Mouse (Mus musculus) neural tube, embryonic 14.5 days (tissue): ENCODE results near the gene Spata22. TPM values are rescaled to one million over a fixed set of nuclear protein-coding genes. Genes with fewer than 3 reads are reported as not detected.

Experiments
- ATAC-seq: fragments of 200-750 bp; cut with Nextera tagmentation; 2 replicates; pipeline ENCODE4 v1.8.0; 2017; ENCODE audit warnings: low read depth, mild to moderate bottlenecking, moderate TSS enrichment, moderate library complexity
- H3K27ac ChIP-seq: fragments of 300-500 bp; sonication (generic); 2 replicates; pipeline ENCODE4 v1.5.1; 2014; ENCODE audit warnings: low read depth, mild to moderate bottlenecking, control low read depth, low read length, moderate library complexity, mixed read lengths
- H3K27me3 ChIP-seq: fragments of 300-500 bp; sonication (generic); 2 replicates; pipeline ENCODE4 v1.6.1; 2014; ENCODE audit warnings: low read length; ENCODE audit not compliant: control insufficient read depth, insufficient read depth
- H3K36me3 ChIP-seq: fragments of 300-500 bp; sonication (generic); 2 replicates; pipeline ENCODE4 v1.6.1; 2014; ENCODE audit warnings: low read length, mixed read lengths; ENCODE audit not compliant: control insufficient read depth, insufficient read depth
- H3K4me1 ChIP-seq: fragments of 300-500 bp; sonication (generic); 2 replicates; pipeline ENCODE4 v1.6.1; 2014; ENCODE audit warnings: low read length; ENCODE audit not compliant: control insufficient read depth, insufficient read depth
- H3K4me2 ChIP-seq: fragments of 300-500 bp; sonication (generic); 2 replicates; pipeline ENCODE4 v1.6.1; 2014; ENCODE audit warnings: mild to moderate bottlenecking, low read depth, low read length, control low read depth
- H3K4me3 ChIP-seq: fragments of 300-500 bp; sonication (generic); 2 replicates; pipeline ENCODE4 v1.5.1; 2014; ENCODE audit warnings: low read depth, low read length, control low read depth, mixed read lengths
- H3K9ac ChIP-seq: fragments of 300-500 bp; sonication (generic); replicated peaks from 2 replicates; pipeline ENCODE4 v1.6.1; 2014; ENCODE audit warnings: low read depth, mild to moderate bottlenecking, control low read depth, low read length, mixed read lengths
- H3K9me3 ChIP-seq: fragments of 300-500 bp; sonication (generic); 2 replicates; pipeline ENCODE4 v1.6.1; 2016; ENCODE audit warnings: low read length; ENCODE audit not compliant: control insufficient read depth
- WGBS: fragments of 180-500 bp; shearing (Covaris S2); extraction: QIAGEN DNeasy Blood & Tissue Kit; methylation state at CpG from one replicate; pipeline ENCODE4 v1.1.7; 2014; 5-methylcytosine and 5-hydroxymethylcytosine counted together
- polyA plus RNA-seq: library from polyadenylated mRNA; unstranded; fragments of >200 nt; fragmentation: Nextera tagmentation; extraction: Ambion mirVana; gene quantifications from 2 replicates; pipeline ENCODE4 v1.2.1, GENCODE M21; 2014

Gene Spata22
- polyA plus RNA-seq, 1 experiment from 2014 or later: not detected

GRCm38 (mm10) chr11:73395374-73395773 is 65.8 kb downstream of the Spata22 start:
- H3K9me3 ChIP-seq: no peaks in the 10 kb centered on the region
- H3K4me3 ChIP-seq: no peak overlapping the region
- H3K27ac ChIP-seq: no peak overlapping the region
- WGBS: 75% methylated on average over 4 of the region's 4 CpGs
- no peaks in the 10 kb centered on the region for H3K36me3 ChIP-seq
- H3K4me1 ChIP-seq: no peaks in the 10 kb centered on the region
- no peaks in the 10 kb centered on the region for H3K27me3 ChIP-seq
- H3K4me2 ChIP-seq: no peak overlapping the region
- no peak overlapping the region for H3K9ac ChIP-seq
- no peak for ATAC-seq

Other genes with a start within 250 kb of the Spata22 start
- gene Itgae, start 239.2 kb upstream of the Spata22 start, polyA plus RNA-seq: 0.16 and 0.26 TPM in 2 replicates
- 1.4 and 2.5 TPM in 2 replicates for gene Haspin, start 191.4 kb upstream of the Spata22 start, polyA plus RNA-seq
- 0.39 and 0.57 TPM in 2 replicates for gene P2rx5, start 169.3 kb upstream of the Spata22 start, polyA plus RNA-seq
- gene Emc6, start 152.7 kb upstream of the Spata22 start, polyA plus RNA-seq: 147 and 158 TPM in 2 replicates
- 103 and 149 TPM in 2 replicates for gene Tax1bp3, start 152.7 kb upstream of the Spata22 start, polyA plus RNA-seq
- gene Ctns, start 130.7 kb upstream of the Spata22 start, polyA plus RNA-seq: 17.2 and 20.6 TPM in 2 replicates
- gene Shpk, start 130.3 kb upstream of the Spata22 start, polyA plus RNA-seq: 1.6 and 2.3 TPM in 2 replicates
- 5.1 TPM in 1 of 2 replicates, not detected in the other for gene Trpv1, start 95.4 kb upstream of the Spata22 start, polyA plus RNA-seq
- gene Trpv3, start 62.4 kb upstream of the Spata22 start, polyA plus RNA-seq: 0.32 and 0.36 TPM in 2 replicates
- 2.5 and 3.3 TPM in 2 replicates for gene Aspa, start 145 bp upstream of the Spata22 start, polyA plus RNA-seq
- not detected in 2 replicates for gene Gm49340, start within 50 bp of the Spata22 start, polyA plus RNA-seq
- gene Olfr20, start 21.0 kb downstream of the Spata22 start, polyA plus RNA-seq: not detected in 2 replicates
- gene Olfr376, start 41.5 kb downstream of the Spata22 start, polyA plus RNA-seq: not detected in 2 replicates
- not detected in 2 replicates for gene Olfr1, start 69.9 kb downstream of the Spata22 start, polyA plus RNA-seq
- gene Olfr378, start 98.7 kb downstream of the Spata22 start, polyA plus RNA-seq: not detected in 2 replicates
- gene Olfr380, start 127.8 kb downstream of the Spata22 start, polyA plus RNA-seq: not detected in 2 replicates
- gene Olfr381, start 161.9 kb downstream of the Spata22 start, polyA plus RNA-seq: not detected in 2 replicates
- gene Olfr382, start 187.5 kb downstream of the Spata22 start, polyA plus RNA-seq: not detected in 2 replicates